Mouse (Mus musculus): ENCODE measurements at regions not wholly inside any gene's neighbourhood (a gene's known extent, or its start where the extent isn't known, plus 50 kb on each side); places are given as distances from the start of the nearest gene placed in this dataset.

DNA sequence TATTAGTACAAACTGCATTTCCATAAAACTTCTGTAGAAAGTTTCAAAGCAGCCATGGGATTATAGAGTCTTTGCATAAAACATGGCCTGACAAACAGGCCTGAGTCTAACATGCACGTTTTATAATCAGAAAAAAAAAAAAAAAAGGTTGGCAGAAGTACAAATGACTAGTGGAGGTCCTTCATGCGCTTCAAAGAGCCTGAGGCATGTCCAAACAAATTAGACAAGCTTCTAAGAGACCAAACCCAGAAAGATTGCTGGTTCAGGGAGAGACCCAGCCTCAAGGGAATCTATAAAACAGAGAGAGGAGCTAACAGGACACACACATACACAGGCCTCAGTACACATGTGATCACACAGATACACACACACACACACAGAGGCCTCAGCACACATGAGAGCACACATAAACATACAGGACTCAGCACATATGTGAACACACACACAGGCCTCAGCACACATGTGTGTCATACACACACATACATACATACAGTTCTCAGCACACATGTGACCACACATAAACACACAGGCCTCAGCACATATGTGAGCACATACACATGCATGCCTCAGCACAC lies 57.0 kb upstream of the Gnaq start:
- ATAC-seq (replicated peaks; ENCODE audit: poor library complexity), result no peak

DNA sequence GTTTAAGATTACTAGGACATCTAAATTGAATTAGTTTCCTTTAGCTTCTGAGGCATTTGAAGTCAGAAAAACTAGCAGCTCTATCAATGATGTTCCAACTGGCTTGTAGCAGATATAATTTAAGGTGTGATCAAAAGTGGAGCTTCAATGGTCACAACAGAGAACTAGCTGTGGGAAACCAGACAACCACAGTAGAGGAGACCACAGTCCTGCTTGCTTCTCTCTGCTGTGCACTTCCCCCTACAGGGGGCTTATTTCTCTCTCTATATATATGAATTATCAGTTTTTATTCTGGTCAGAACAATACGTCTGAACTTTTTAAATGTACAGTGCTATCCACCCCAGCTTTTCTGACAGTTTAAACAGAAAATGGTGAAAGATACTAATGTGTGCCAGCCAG lies 57.6 kb upstream of the Gnaq start:
- ATAC-seq (replicated peaks; ENCODE audit: poor library complexity), result peak; percentile 58

DNA sequence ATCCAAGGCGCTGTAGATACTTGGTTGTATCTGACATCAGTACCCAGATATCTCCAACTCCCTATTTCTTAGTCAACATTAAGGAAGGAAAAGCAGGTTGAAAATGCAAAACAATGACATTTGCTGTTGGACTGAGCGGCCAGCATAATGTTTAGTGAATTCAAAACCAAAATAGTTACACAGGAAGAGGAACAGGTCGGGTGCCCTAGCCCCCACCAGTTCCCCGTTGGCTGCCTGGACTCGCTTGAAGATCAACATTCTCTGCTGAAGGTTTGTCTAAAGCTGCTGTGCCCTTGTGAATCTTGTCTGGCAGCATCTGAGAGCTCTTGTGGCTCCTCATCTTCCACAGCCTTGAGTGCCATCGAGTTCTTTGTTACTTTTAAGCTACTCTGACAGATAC lies 65.3 kb upstream of the Gnaq start:
- no peak for ATAC-seq (replicated peaks; ENCODE audit: poor library complexity)

GRCm38 (mm10) chr19:16064911-16065310 lies 67.7 kb upstream of the Gnaq start:
- peak; percentile 53 for ATAC-seq (replicated peaks; ENCODE audit: poor library complexity)

- peak; percentile 90 for ATAC-seq (replicated peaks; ENCODE audit: poor library complexity)
These were observed 68.6 kb upstream of the Gnaq start for GRCm38 (mm10) chr19:16063916-16064580.

DNA sequence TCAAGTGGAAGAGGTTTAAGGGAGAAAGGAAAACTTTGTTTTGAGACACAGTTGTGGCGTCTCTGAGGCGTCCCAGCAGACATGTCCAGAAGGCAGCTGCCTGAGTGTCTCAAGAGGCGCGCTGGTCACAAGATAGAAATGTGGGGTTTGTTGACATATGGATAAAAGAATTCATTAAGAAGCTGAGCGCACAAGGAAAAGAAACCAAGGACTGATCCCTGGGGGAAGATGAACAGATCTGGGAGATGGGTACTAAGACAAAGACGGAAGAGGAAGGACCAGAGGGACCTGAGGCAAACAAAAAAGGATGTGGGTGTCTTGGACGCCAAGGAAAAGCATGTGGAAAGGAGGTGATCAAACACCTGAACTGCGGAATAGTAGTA lies 69.1 kb upstream of the Gnaq start:
- peak; percentile 18; the same call in 1 of the 2 replicates for ATAC-seq (replicated peaks; ENCODE audit: poor library complexity)

DNA sequence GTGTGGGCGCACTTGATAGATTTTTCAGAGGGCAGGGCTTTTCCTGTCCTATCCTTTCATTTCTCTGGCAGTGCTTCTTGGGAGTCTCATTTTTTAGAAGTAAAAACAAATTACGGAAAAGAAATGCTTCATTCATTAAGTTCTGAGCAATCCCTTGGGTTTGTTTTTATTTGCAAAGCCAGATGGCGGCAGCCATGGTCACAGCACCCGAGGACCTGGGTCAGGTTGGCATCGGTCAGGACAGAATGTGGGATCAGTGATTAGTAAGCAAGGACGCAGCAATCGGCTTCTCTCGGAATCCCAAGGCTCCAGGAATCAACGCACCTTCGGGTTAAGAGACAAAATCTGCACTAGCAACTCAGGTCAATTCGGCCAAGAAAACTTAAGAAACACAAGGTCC lies 70.8 kb upstream of the Gnaq start:
- ATAC-seq (replicated peaks; ENCODE audit: poor library complexity), result no peak

DNA sequence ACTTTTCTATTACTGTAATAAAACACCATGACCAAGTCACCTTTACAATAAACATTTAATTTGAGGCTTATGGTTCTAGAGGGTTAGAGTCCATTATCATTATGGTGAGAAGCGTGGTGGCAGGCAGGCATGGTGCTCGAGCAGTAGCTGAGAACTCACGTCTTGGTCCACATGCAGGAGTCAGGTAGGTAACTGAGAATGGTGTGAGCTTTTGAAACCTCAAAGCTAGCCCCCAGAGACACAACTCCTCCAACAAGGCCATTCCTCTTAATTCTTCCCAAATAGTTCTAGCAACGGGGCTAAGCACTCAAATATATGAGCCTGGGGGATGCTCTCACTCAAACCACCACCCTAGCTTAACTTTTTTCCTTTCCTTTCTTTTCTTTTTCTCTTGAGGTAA lies 73.6 kb upstream of the Gnaq start:
- no peak for ATAC-seq (replicated peaks; ENCODE audit: poor library complexity)

- ATAC-seq (replicated peaks; ENCODE audit: poor library complexity), result peak; percentile 78
These were observed 65.6 kb upstream of the Cep78 start for GRCm38 (mm10) chr19:16050220-16051055.

DNA sequence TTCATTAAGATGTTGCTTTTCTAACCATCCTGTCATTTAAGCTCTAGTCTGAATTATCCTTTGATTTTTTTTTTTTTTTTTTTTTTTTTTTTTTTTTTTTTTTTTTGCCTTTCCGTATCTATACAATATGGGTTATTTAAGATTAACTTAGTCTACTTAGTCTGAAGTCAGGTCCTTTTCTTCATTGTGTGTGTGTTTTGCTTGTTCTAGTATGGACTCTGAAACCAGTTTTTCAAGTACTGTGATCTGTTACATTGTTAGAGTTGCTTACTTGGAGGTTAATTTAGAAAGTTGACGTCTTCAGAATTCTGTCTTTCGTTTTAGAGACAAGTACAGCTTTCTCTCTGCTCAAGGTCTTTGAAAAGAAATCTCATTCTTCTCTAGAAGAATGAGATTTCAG lies 64.9 kb upstream of the Cep78 start:
- ATAC-seq (replicated peaks; ENCODE audit: poor library complexity), result no peak

GRCm38 (mm10) chr19:16046977-16047376 lies 62.2 kb upstream of the Cep78 start:
- ATAC-seq (replicated peaks; ENCODE audit: poor library complexity), result peak; percentile 62

GRCm38 (mm10) chr19:16045261-16045660 lies 60.5 kb upstream of the Cep78 start:
- no peak for ATAC-seq (replicated peaks; ENCODE audit: poor library complexity)

GRCm38 (mm10) chr19:16044169-16044568 lies 59.4 kb upstream of the Cep78 start:
- peak; percentile 49 for ATAC-seq (replicated peaks; ENCODE audit: poor library complexity)

DNA sequence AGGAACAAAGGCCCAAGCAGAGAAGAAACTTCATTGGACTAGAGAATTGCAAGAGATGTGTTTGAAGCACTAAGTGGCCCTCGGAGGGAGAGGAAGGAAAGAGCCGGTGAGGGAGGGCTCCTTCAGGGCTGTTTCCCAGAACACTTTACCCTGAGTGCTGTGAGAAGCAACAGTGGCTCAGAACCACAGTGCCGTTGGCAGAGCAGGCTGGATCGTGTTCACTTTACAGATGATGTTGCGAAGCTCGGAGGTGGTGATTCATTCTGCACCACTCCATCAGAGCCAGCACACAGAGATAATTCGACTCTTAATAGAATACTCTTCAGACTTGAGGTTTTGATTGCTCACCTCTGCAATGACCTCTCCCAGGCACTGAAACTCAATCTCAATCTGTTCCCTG lies 58.2 kb upstream of the Cep78 start:
- ATAC-seq (replicated peaks; ENCODE audit: poor library complexity), result no peak

DNA sequence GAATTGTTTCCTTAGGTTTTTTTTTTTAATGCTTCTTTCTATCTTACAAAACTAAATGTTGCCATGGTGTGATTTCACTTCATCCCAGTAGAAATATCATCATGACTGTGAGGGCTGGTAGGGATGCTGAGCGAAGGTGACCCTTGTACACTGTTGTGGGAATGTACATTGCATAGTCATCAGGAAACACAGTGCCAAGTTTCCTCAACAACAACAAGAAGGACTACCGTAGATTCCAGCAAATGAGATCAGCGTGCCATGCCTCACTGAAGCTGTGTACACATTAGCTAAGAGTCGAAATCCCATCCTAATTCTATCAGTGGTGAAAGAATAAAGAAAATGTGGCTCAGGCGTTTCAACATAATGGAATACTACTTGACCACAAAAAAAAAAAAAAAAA lies 57.1 kb upstream of the Cep78 start:
- no peak for ATAC-seq (replicated peaks; ENCODE audit: poor library complexity)

GRCm38 (mm10) chr19:16037806-16038205 lies 53.0 kb upstream of the Cep78 start:
- no peak for ATAC-seq (replicated peaks; ENCODE audit: poor library complexity)
